Mouse (Mus musculus) layer of hippocampus, postnatal 14 days (tissue): ENCODE measurements at regions not wholly inside any gene's neighbourhood (a gene's known extent, or its start where the extent isn't known, plus 50 kb on each side); places are given as distances from the start of the nearest gene placed in this dataset.

Experiments used
- DNase-seq, 2 experiments: peaks; one replicate each; pipeline ENCODE4 v3.0.0; 2021 to 2022; ENCODE audit warnings: low spot score in 2 of 2, mixed read lengths in 1 of 2

GRCm38 (mm10) chr1:82038171-82038570 lies 194.7 kb upstream of the Gm9747 start:
- no peak for DNase-seq

GRCm38 (mm10) chr1:82038698-82039097 lies 194.2 kb upstream of the Gm9747 start:
- DNase-seq, result no peak

GRCm38 (mm10) chr1:82041286-82042050 lies 191.4 kb upstream of the Gm9747 start:
- no peak for DNase-seq

GRCm38 (mm10) chr1:82042051-82042432 lies 190.9 kb upstream of the Gm9747 start:
- no peak for DNase-seq

GRCm38 (mm10) chr1:82042527-82042926 lies 190.4 kb upstream of the Gm9747 start:
- DNase-seq, result no peak

- no peak for DNase-seq
Measured at GRCm38 (mm10) chr1:82066291-82066690, 166.6 kb upstream of the Gm9747 start.

- DNase-seq, result no peak
Measured at GRCm38 (mm10) chr1:82068571-82068970, 164.3 kb upstream of the Gm9747 start.

- DNase-seq, result no peak
Measured at GRCm38 (mm10) chr1:82070181-82071109, 162.5 kb upstream of the Gm9747 start.

GRCm38 (mm10) chr1:82089136-82089839 lies 143.6 kb upstream of the Gm9747 start:
- DNase-seq, result no peak

- no peak for DNase-seq
Measured at GRCm38 (mm10) chr1:82095101-82095500, 137.8 kb upstream of the Gm9747 start.

- DNase-seq, result no peak
Measured at GRCm38 (mm10) chr1:82106756-82107155, 126.2 kb upstream of the Gm9747 start.

- no peak for DNase-seq
Measured at GRCm38 (mm10) chr1:82110071-82110635, 122.8 kb upstream of the Gm9747 start.

GRCm38 (mm10) chr1:82112401-82112800 lies 120.5 kb upstream of the Gm9747 start:
- no peak for DNase-seq

- DNase-seq, result no peak
Measured at GRCm38 (mm10) chr1:82124503-82124902, 108.4 kb upstream of the Gm9747 start.

- DNase-seq, result no peak
Measured at GRCm38 (mm10) chr1:82129700-82130275, 103.1 kb upstream of the Gm9747 start.

- no peak for DNase-seq
Measured at GRCm38 (mm10) chr1:82132536-82132935, 100.4 kb upstream of the Gm9747 start.

- no peak for DNase-seq
Measured at GRCm38 (mm10) chr1:82134938-82135337, 98.0 kb upstream of the Gm9747 start.

GRCm38 (mm10) chr1:82135761-82136331 lies 97.1 kb upstream of the Gm9747 start:
- DNase-seq, result no peak

- no peak for DNase-seq
Measured at GRCm38 (mm10) chr1:82145256-82145655, 87.7 kb upstream of the Gm9747 start.
